Mouse (Mus musculus) ES-E14 (cell line): Measurements from ENCODE around the gene Adamts1. TPM values are rescaled to one million over a fixed set of nuclear protein-coding genes. Genes with fewer than 3 reads are reported as not detected.

Experiments
- DNase-seq: peaks from one replicate; pipeline ENCODE4 v3.0.0-alpha.2; 2013; ENCODE audit warnings: low read depth, low spot score
- H3K27ac ChIP-seq: 2 replicates; pipeline ENCODE4 v1.5.1; 2012; ENCODE audit warnings: low read depth, mild to moderate bottlenecking, low read length, moderate library complexity, mixed read lengths; ENCODE audit not compliant: poor library complexity, insufficient read depth, severe bottlenecking
- H3K36me3 ChIP-seq: 2 replicates; pipeline ENCODE4 v1.6.1; 2012; ENCODE audit warnings: mild to moderate bottlenecking, low read length, moderate library complexity, mixed read lengths; ENCODE audit not compliant: control insufficient read depth, poor library complexity, insufficient read depth, severe bottlenecking
- H3K4me1 ChIP-seq, 2 experiments: fragments of 150-350 bp in 1 of 2; sonication (generic) in 1 of 2; 2 replicates each; pipeline ENCODE4 v1.6.1; 2012; ENCODE audit warnings: low read length in 2 of 2, mild to moderate bottlenecking in 1 of 2, mixed read lengths in 1 of 2; ENCODE audit not compliant: control insufficient read depth in 2 of 2, insufficient read depth in 2 of 2, poor library complexity in 1 of 2
- H3K4me3 ChIP-seq, 2 experiments: fragments of 150-350 bp in 1 of 2; sonication (generic) in 1 of 2; 2 replicates each; pipeline ENCODE4 v1.5.1; 2012; ENCODE audit warnings: low read length in 2 of 2, low read depth in 1 of 2, mild to moderate bottlenecking in 1 of 2, mixed read lengths in 1 of 2; ENCODE audit not compliant: insufficient read depth in 1 of 2, poor library complexity in 1 of 2, severe bottlenecking in 1 of 2
- H3K9ac ChIP-seq: 2 replicates; pipeline ENCODE4 v1.6.1; 2012; ENCODE audit warnings: low read depth, mild to moderate bottlenecking, low read length, mixed read lengths; ENCODE audit not compliant: poor library complexity, insufficient read depth, severe bottlenecking
- H3K9me3 ChIP-seq: fragments of 150-350 bp; sonication (generic); 2 replicates; pipeline ENCODE4 v1.6.1; 2012; ENCODE audit warnings: low read depth, mild to moderate bottlenecking, low read length; ENCODE audit not compliant: control insufficient read depth, insufficient read depth
- CHD2 ChIP-seq: IDR thresholded peaks from 2 replicates; pipeline ENCODE4 v1.6.1; 2014; ENCODE audit warnings: mild to moderate bottlenecking, low read depth, low read length, inconsistent platforms
- HCFC1 ChIP-seq: IDR thresholded peaks from 2 replicates; pipeline ENCODE4 v1.6.1; 2012; ENCODE audit warnings: low read length, inconsistent platforms, borderline replicate concordance; ENCODE audit not compliant: insufficient read depth
- MAFK ChIP-seq: IDR thresholded peaks from 2 replicates; pipeline ENCODE4 v1.6.1; 2014; ENCODE audit warnings: mild to moderate bottlenecking, low read depth, low read length, inconsistent platforms; ENCODE audit not compliant: insufficient read depth
- ZC3H11A ChIP-seq: IDR thresholded peaks from 2 replicates; pipeline ENCODE4 v1.6.1; 2012; ENCODE audit warnings: low read depth, mild to moderate bottlenecking, inconsistent platforms, low read length, borderline replicate concordance
- ZNF384 ChIP-seq: IDR thresholded peaks from 2 replicates; pipeline ENCODE4 v1.6.1; 2012; ENCODE audit warnings: low read depth, low read length, inconsistent platforms
- in situ Hi-C, 2 experiments: fragments of 600-800 bp; cut with MboI; formaldehyde crosslinking; loops; one replicate each; pipeline ENCODE4 v1.15.1; 2025; ENCODE audit warnings: low sequenced_read_pairs in 2 of 2, inconsistent platforms in 1 of 2; ENCODE audit not compliant: unreplicated experiment in 2 of 2
- total RNA-seq: library from RNA; depleted of rRNA; stranded (reverse); fragments of 300-350 nt; gene quantifications from 2 replicates; pipeline ENCODE4 v1.2.3, GENCODE M21; 2012

Adamts1 gene
- total RNA-seq, 1 experiment = 8.3 TPM

DNA sequence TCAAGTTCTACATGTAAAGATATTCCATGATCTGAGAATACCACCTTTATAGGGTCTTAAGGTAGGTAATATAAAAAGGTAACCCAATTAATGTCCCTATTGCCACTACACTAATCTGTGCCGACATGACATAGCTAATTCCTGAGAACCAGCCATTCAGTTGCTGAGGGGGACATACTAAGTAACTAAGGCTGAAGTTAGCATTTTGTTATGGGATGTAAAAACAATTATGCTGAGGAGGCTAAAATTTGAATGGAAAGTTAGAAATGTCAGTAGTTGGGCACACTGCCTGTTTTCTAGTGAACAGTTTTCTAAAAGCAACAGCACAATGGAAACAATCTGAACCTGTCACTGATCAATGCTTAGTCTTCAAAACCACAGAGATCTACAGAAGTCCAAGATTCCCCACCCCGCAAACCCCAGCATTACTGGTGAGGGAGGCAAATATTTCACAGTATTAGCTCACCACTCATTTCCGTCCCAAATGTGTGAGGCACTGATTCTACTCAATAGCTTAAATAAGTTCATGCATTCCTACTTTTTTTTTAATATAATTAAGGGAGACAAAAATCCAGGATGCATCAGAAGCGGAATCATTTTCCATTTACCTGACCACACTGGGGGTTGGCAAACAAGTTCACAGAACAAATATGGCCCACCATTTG is 9.6 kb downstream of the Adamts1 start:
- Histone ChIP-seq H3K4me1 (no peaks in the 10 kb centered on the region), H3K36me3 (peaks cover 4% of the 10 kb centered on the region; the same call in 1 of the 2 replicates), H3K4me3 (no peak overlapping the region), H3K27ac (no peak overlapping the region), H3K9ac (no peak overlapping the region), H3K9me3 (no peaks in the 10 kb centered on the region)
- in situ Hi-C loops = no loop called here
- TF ChIP-seq MAFK (no peak), HCFC1 (no peak), CHD2 (no peak), ZC3H11A (no peak), ZNF384 (no peak)
- DNase-seq = no peak

- H3K9me3 ChIP-seq = no peaks in the 10 kb centered on the region
- no peak overlapping the region for H3K4me3 ChIP-seq
- in situ Hi-C loops = no loop called here
- no peaks in the 10 kb centered on the region for H3K4me1 ChIP-seq
- no peak for TF ChIP-seq ZC3H11A
- TF ChIP-seq ZNF384 = no peak
- TF ChIP-seq HCFC1 = no peak
- TF ChIP-seq MAFK = no peak
- no peak for TF ChIP-seq CHD2
- H3K9ac ChIP-seq = no peak overlapping the region
- H3K27ac ChIP-seq = no peak overlapping the region
- DNase-seq = no peak
- H3K36me3 ChIP-seq = no peaks in the 10 kb centered on the region
These were observed 21.8 kb downstream of the Adamts1 start for GRCm38 (mm10) chr16:85781076-85781475.

- no peak overlapping the region for H3K9ac ChIP-seq
- H3K9me3 ChIP-seq = no peaks in the 10 kb centered on the region
- H3K36me3 ChIP-seq = no peaks in the 10 kb centered on the region
- no peak overlapping the region for H3K4me3 ChIP-seq
- no peak overlapping the region for H3K27ac ChIP-seq
- no peaks in the 10 kb centered on the region for H3K4me1 ChIP-seq
- TF ChIP-seq HCFC1 (no peak), CHD2 (no peak), MAFK (no peak), ZNF384 (no peak), ZC3H11A (no peak; the same call in 1 of the 2 replicates)
- DNase-seq = no peak
- in situ Hi-C loops = no loop called here
These were observed 23.1 kb downstream of the Adamts1 start for GRCm38 (mm10) chr16:85779775-85780174.

- Histone ChIP-seq H3K9me3 (no peaks in the 10 kb centered on the region), H3K36me3 (no peaks in the 10 kb centered on the region), H3K4me3 (no peak overlapping the region), H3K4me1 (no peaks in the 10 kb centered on the region), H3K9ac (no peak overlapping the region), H3K27ac (no peak overlapping the region)
- no peak for DNase-seq
- no peak for TF ChIP-seq ZC3H11A
- no peak for TF ChIP-seq ZNF384
- TF ChIP-seq CHD2 = no peak
- no peak for TF ChIP-seq MAFK
- TF ChIP-seq HCFC1 = no peak
- in situ Hi-C loops = no loop called here
These were observed 30.6 kb downstream of the Adamts1 start for GRCm38 (mm10) chr16:85772272-85772671.

DNA sequence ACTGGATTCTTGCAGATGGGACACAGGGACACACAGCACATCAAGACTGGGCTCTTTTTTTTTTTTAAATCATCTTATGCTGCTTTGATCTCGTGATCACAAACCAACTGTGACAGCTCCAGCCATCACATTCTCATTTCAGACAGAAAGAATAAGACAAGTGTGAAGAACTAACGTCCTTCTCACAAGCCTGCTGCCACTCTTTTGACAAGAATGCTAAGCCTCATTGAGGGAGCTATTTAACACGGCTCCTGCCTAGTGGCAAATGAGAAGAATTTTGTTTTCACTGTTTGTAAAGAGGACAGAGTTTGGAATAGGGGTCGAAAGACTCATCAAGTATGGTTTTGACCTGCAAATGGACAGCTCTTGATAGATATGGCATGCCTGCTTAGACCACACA is 35.6 kb downstream of the Adamts1 start:
- no peaks in the 10 kb centered on the region for H3K9me3 ChIP-seq
- H3K27ac ChIP-seq = no peak overlapping the region
- in situ Hi-C loops = no loop called here
- no peaks in the 10 kb centered on the region for H3K4me1 ChIP-seq
- no peak overlapping the region for H3K4me3 ChIP-seq
- TF ChIP-seq ZNF384 = no peak
- TF ChIP-seq CHD2 = no peak
- TF ChIP-seq HCFC1 = no peak
- no peak for TF ChIP-seq MAFK
- no peak for TF ChIP-seq ZC3H11A
- DNase-seq = no peak
- H3K9ac ChIP-seq = no peak overlapping the region
- H3K36me3 ChIP-seq = no peaks in the 10 kb centered on the region
